Mouse (Mus musculus): ENCODE measurements around the gene Fgfr2. TPM values are rescaled to one million over a fixed set of nuclear protein-coding genes. Genes with fewer than 3 reads are reported as not detected.

Gene Fgfr2
- polyA plus RNA-seq, 1 experiment from 2014 or later: 93.4 TPM

- Histone ChIP-seq H3K27ac (ENCODE audit: low read length) (no peak overlapping the region), H3K9ac (ENCODE audit: low read length) (no peak overlapping the region), H3K4me1 (ENCODE audit: control insufficient read depth, insufficient read depth, low read length) (peaks cover 26% of the 10 kb centered on the region), H3K27me3 (ENCODE audit: control insufficient read depth, insufficient read depth, low read length) (no peaks in the 10 kb centered on the region), H3K36me3 (ENCODE audit: control insufficient read depth, insufficient read depth, low read length) (no peaks in the 10 kb centered on the region), H3K4me2 (ENCODE audit: low read depth, low read length) (no peak overlapping the region), H3K9me3 (replicated peaks; ENCODE audit: control insufficient read depth, low read length) (no peaks in the 10 kb centered on the region), H3K4me3 (replicated peaks; ENCODE audit: low read length) (no peak overlapping the region)
- 81% methylated on average over 3 of the region's 3 CpGs for WGBS
- no peak for ATAC-seq (ENCODE audit: insufficient read depth, low FRiP score)
These were observed 36.4 kb upstream of the Fgfr2 start for GRCm38 (mm10) chr7:133159519-133159918.

- H3K9ac ChIP-seq (ENCODE audit: low read length): no peak overlapping the region
- no peak overlapping the region for H3K27ac ChIP-seq (ENCODE audit: low read length)
- no peaks in the 10 kb centered on the region for H3K27me3 ChIP-seq (ENCODE audit: control insufficient read depth, insufficient read depth, low read length)
- WGBS: 84% methylated on average over 12 of the region's 12 CpGs
- no peaks in the 10 kb centered on the region for H3K9me3 ChIP-seq (replicated peaks; ENCODE audit: control insufficient read depth, low read length)
- ATAC-seq (ENCODE audit: insufficient read depth, low FRiP score): no peak
- no peak overlapping the region for H3K4me2 ChIP-seq (ENCODE audit: low read depth, low read length)
- no peaks in the 10 kb centered on the region for H3K36me3 ChIP-seq (ENCODE audit: control insufficient read depth, insufficient read depth, low read length)
- peaks cover 8% of the 10 kb centered on the region; the same call in 1 of the 2 replicates for H3K4me1 ChIP-seq (ENCODE audit: control insufficient read depth, insufficient read depth, low read length)
- no peak overlapping the region for H3K4me3 ChIP-seq (replicated peaks; ENCODE audit: low read length)
These were observed 32.5 kb upstream of the Fgfr2 start for GRCm38 (mm10) chr7:133155621-133156020.

GRCm38 (mm10) chr7:133154846-133155245, 31.7 kb upstream of the Fgfr2 start:
- Histone ChIP-seq H3K4me1 (ENCODE audit: control insufficient read depth, insufficient read depth, low read length) (peaks cover 2% of the 10 kb centered on the region; the same call in 1 of the 2 replicates), H3K9me3 (replicated peaks; ENCODE audit: control insufficient read depth, low read length) (no peaks in the 10 kb centered on the region), H3K36me3 (ENCODE audit: control insufficient read depth, insufficient read depth, low read length) (no peaks in the 10 kb centered on the region), H3K27me3 (ENCODE audit: control insufficient read depth, insufficient read depth, low read length) (no peaks in the 10 kb centered on the region), H3K9ac (ENCODE audit: low read length) (no peak overlapping the region), H3K4me2 (ENCODE audit: low read depth, low read length) (no peak overlapping the region), H3K27ac (ENCODE audit: low read length) (no peak overlapping the region), H3K4me3 (replicated peaks; ENCODE audit: low read length) (no peak overlapping the region)
- WGBS: 73% methylated on average over 6 of the region's 6 CpGs
- no peak for ATAC-seq (ENCODE audit: insufficient read depth, low FRiP score)

GRCm38 (mm10) chr7:133139689-133140336, 16.7 kb upstream of the Fgfr2 start:
- 59% methylated on average over 8 of the region's 8 CpGs for WGBS
- H3K27ac ChIP-seq (ENCODE audit: low read length): peak overlapping the region; percentile 38; the same call in 1 of the 2 replicates

GRCm38 (mm10) chr7:133133552-133133951, 10.4 kb upstream of the Fgfr2 start:
- Histone ChIP-seq H3K9me3 (replicated peaks; ENCODE audit: control insufficient read depth, low read length) (no peaks in the 10 kb centered on the region), H3K27ac (ENCODE audit: low read length) (no peak overlapping the region), H3K4me3 (replicated peaks; ENCODE audit: low read length) (no peak overlapping the region), H3K27me3 (ENCODE audit: control insufficient read depth, insufficient read depth, low read length) (no peaks in the 10 kb centered on the region), H3K4me2 (ENCODE audit: low read depth, low read length) (no peak overlapping the region), H3K4me1 (ENCODE audit: control insufficient read depth, insufficient read depth, low read length) (no peaks in the 10 kb centered on the region), H3K9ac (ENCODE audit: low read length) (no peak overlapping the region), H3K36me3 (ENCODE audit: control insufficient read depth, insufficient read depth, low read length) (no peaks in the 10 kb centered on the region)
- ATAC-seq (ENCODE audit: insufficient read depth, low FRiP score): no peak
- WGBS: 80% methylated on average over 5 of the region's 5 CpGs

More at GRCm38 (mm10) chr7:133139689-133140336, 16.7 kb upstream of the Fgfr2 start:
- H3K9me3 ChIP-seq (replicated peaks; ENCODE audit: control insufficient read depth, low read length): no peaks in the 10 kb centered on the region
- no peak overlapping the region for H3K4me2 ChIP-seq (ENCODE audit: low read depth, low read length)
- H3K27me3 ChIP-seq (ENCODE audit: control insufficient read depth, insufficient read depth, low read length): no peaks in the 10 kb centered on the region
- no peak overlapping the region for H3K9ac ChIP-seq (ENCODE audit: low read length)
- H3K36me3 ChIP-seq (ENCODE audit: control insufficient read depth, insufficient read depth, low read length): no peaks in the 10 kb centered on the region
- no peak overlapping the region for H3K4me3 ChIP-seq (replicated peaks; ENCODE audit: low read length)
- no peaks in the 10 kb centered on the region for H3K4me1 ChIP-seq (ENCODE audit: control insufficient read depth, insufficient read depth, low read length)
- ATAC-seq (ENCODE audit: insufficient read depth, low FRiP score): peak; percentile 67; the same call in 1 of the 2 replicates

- Histone ChIP-seq H3K9me3 (replicated peaks; ENCODE audit: control insufficient read depth, low read length) (no peaks in the 10 kb centered on the region), H3K4me1 (ENCODE audit: control insufficient read depth, insufficient read depth, low read length) (no peaks in the 10 kb centered on the region), H3K36me3 (ENCODE audit: control insufficient read depth, insufficient read depth, low read length) (no peaks in the 10 kb centered on the region), H3K4me2 (ENCODE audit: low read depth, low read length) (no peak overlapping the region), H3K27ac (ENCODE audit: low read length) (no peak overlapping the region), H3K27me3 (ENCODE audit: control insufficient read depth, insufficient read depth, low read length) (no peaks in the 10 kb centered on the region), H3K4me3 (replicated peaks; ENCODE audit: low read length) (no peak overlapping the region), H3K9ac (ENCODE audit: low read length) (no peak overlapping the region)
- 92% methylated on average over 5 of the region's 5 CpGs for WGBS
- ATAC-seq (ENCODE audit: insufficient read depth, low FRiP score): no peak
These were observed 9.6 kb upstream of the Fgfr2 start for GRCm38 (mm10) chr7:133132702-133133101.

- Histone ChIP-seq H3K9me3 (replicated peaks; ENCODE audit: control insufficient read depth, low read length) (no peaks in the 10 kb centered on the region), H3K4me1 (ENCODE audit: control insufficient read depth, insufficient read depth, low read length) (peaks cover 8% of the 10 kb centered on the region), H3K27me3 (ENCODE audit: control insufficient read depth, insufficient read depth, low read length) (no peaks in the 10 kb centered on the region), H3K27ac (ENCODE audit: low read length) (peak overlapping the region; percentile 100), H3K4me3 (replicated peaks; ENCODE audit: low read length) (peak overlapping the region; percentile 69), H3K9ac (ENCODE audit: low read length) (peak overlapping the region; percentile 98), H3K36me3 (ENCODE audit: control insufficient read depth, insufficient read depth, low read length) (no peaks in the 10 kb centered on the region), H3K4me2 (ENCODE audit: low read depth, low read length) (peak overlapping the region; percentile 83)
- no peak for ATAC-seq (ENCODE audit: insufficient read depth, low FRiP score)
- WGBS: 18% methylated on average over 34 of the region's 34 CpGs
These were observed 1.7 kb upstream of the Fgfr2 start for GRCm38 (mm10) chr7:133124701-133125485.

- Histone ChIP-seq H3K36me3 (ENCODE audit: control insufficient read depth, insufficient read depth, low read length) (no peaks in the 10 kb centered on the region), H3K9me3 (replicated peaks; ENCODE audit: control insufficient read depth, low read length) (no peaks in the 10 kb centered on the region), H3K9ac (ENCODE audit: low read length) (peak within 1 kb of the TSS; percentile 98), H3K4me3 (replicated peaks; ENCODE audit: low read length) (peak within 1 kb of the TSS; percentile 69), H3K27ac (ENCODE audit: low read length) (peak within 1 kb of the TSS; percentile 100), H3K4me1 (ENCODE audit: control insufficient read depth, insufficient read depth, low read length) (peaks cover 9% of the 10 kb centered on the region), H3K4me2 (ENCODE audit: low read depth, low read length) (peak within 1 kb of the TSS; percentile 83), H3K27me3 (ENCODE audit: control insufficient read depth, insufficient read depth, low read length) (no peaks in the 10 kb centered on the region)
- peak; percentile 90 for ATAC-seq (ENCODE audit: insufficient read depth, low FRiP score)
- under 1% methylated on average over 59 of the region's 59 CpGs for WGBS
These were observed 1.0 kb upstream of the Fgfr2 start, which contains the start of gene Ctbp2 for GRCm38 (mm10) chr7:133123999-133124700. Gene Ctbp2, minus strand, starts transcription at chr7:133124354.

Measured in stomach, embryonic 16.5 days (tissue).